Mouse (Mus musculus): ENCODE measurements around the gene C1qtnf1.
A peak's percentile ranks its signal among the peaks of the same experiment; 100 is the strongest.

GRCm38 (mm10) chr11:118443201-118443970 lies 15.4 kb downstream of the C1qtnf1 start:
- TF ChIP-seq CTCF (IDR thresholded peaks at IDR 0.05; ENCODE audit: extremely low read depth, insufficient read depth, insufficient read length, insufficient replicate concordance) (peak; percentile 88), POLR2A (IDR thresholded peaks at IDR 0.05; ENCODE audit: low read depth, low read length) (no peak)

Measured in spleen, adult 2 months (tissue).